Mouse (Mus musculus) heart, adult 9 months (tissue): Measurements from ENCODE around the gene Adcy9.

ENCODE experiments used
- DNase-seq, 2 experiments: peaks; one replicate each; pipeline ENCODE4 v3.0.0; 2022; ENCODE audit warnings: low spot score in 2 of 2

Gene Adcy9

DNA sequence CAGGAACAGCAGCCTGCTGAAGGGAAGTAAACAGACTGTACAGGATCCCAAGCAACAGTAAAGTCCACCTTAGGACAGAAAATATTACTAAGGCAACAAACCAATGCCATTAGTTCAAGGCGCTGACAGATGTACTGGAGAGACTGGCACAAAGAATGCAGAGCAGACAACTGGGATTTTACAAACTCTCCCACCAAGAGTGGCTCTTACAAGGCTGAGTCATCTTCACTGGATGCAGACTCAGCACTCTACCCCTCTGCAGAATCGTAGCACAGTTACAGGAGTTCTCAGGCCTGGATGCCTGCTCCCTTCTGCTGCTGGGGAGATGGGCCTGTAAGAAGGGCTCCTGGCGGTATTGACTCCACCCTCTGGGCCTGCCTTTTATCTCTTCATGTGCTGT, 99.4 kb downstream of the Adcy9 start:
- DNase-seq, result no peak

DNA sequence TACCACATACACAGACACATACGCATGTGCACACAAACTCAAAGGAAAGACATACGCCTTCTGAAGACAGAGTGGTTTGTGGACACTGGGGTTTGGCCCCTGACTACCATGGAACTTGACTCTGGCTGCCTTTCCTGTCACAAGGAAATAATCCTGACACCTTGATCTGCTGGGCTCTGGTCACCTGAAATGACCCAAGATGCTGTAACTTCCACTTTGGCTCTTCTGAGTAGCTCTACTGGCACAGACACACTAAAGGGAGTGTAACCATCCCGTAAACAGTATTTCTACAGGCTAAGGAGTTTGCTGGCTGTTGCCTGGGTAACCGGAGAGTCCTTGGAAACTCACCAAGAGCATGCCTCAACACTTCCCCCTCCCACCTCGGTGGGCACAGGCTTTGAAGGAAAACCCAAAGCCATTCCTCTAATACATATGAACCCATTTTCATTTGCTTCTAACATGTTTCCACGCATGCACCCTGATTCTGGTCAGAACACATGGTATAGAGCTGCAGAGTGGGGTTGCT, 102.2 kb downstream of the Adcy9 start:
- no peak for DNase-seq

DNA sequence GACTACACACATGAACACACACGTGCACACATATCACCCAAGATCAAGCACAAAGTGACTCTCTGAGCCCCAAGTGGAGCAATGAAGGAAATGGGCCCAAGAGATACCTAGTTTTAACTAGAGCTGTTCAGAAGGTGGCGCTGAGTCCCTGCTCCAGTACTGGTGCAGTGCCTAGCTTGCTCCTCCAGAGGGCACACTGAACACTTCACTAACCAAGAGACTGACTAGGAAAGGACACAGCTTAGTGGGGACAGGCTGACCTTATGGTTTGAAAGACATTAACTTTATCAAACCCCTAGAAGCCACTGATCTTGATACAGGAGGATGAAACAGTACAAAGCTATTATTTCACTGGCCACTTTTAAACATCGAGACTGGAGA, 104.2 kb downstream of the Adcy9 start:
- peak; percentile 68 to 89 for DNase-seq

DNA sequence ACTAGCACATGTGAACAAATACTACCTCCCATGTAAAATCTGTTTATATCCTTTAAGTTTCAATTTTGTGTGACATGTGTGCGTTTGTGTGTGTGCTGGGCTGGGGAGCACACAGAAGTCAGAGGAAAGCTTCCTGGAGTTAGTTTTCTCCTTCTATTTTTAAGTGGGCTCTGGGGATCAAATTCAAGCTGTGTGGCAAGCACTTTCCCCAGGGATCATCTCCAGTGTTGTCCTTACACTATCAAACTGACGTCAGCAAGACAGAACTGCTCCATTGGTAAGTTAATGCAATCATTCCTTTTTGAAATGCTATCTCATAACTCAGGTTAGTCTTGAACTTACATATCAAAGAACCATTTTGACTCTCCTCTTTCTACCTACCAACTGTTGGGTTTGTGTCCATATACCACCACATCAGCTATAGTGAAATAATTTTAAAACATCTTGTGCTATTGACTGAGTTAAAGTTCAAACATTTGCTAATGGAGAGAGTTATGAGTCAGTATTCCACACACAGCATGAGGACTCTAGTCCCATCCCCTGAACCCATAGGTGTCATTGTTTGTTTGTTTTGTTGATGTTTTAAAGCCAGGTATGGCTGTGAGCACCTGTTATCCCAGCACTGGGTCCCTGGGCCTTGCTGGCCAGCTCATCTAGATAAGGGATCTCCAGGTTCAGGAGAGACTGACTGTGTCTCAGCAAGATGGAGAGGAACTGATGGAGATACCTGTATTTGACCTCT, 104.8 kb downstream of the Adcy9 start:
- no peak for DNase-seq

DNA sequence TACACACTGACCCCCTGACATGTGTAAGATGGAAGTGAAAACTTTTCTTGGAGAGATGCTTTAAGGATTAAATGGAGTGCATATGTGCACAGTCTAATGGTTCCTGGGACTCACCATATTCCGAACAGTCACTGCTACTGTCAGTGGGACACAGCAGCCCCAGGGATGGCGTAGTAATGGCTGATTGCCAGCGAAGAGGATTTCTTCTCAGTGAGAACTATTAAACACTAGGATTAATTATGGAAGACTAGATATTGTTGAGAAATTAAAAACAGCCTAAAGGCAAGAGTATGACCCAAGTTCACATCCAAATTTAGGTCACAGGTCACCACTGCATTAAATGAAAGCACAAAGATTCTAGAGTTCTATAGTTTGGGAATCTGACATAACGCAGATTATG, 105.4 kb downstream of the Adcy9 start:
- no peak for DNase-seq

DNA sequence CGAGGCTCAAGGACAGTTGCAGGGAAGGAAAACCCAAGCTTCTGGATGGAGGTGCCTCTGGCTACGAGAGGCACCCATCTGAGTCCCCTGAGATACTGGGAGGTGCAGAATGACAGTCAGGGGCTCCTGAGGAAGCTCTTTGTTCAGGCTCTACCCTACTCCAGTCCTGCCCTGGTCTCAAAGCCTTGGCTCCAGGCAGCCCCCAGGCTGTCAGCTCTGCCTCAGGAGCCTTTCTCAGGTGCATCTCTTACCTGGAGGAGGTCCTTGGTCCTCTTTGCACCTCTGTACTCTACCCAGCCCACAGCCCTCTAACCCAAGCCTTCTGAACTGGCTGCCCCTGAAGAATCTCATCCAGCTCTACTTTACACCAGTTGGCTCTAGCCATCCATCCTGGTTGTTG, 108.3 kb downstream of the Adcy9 start:
- DNase-seq, result no peak

DNA sequence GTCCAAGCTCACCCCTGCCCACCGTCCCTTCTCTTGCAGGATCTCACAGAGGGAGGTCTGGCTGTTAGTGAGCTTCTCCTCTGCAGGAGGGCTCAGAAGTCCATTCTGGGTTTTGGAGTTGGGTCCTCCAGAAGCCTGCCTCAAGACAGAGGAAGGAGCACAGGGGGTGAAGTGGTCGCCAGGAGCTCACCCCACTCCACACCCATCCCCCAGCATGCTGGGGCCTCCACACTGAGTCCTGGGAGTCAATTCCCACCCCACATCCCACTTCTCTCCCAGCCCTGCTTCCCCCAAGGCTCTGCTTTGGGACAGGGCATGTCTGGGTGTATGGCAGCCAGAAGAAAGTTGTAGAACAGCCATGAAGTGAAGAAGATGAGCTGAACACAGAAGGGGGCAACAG, 108.7 kb downstream of the Adcy9 start:
- no peak for DNase-seq

DNA sequence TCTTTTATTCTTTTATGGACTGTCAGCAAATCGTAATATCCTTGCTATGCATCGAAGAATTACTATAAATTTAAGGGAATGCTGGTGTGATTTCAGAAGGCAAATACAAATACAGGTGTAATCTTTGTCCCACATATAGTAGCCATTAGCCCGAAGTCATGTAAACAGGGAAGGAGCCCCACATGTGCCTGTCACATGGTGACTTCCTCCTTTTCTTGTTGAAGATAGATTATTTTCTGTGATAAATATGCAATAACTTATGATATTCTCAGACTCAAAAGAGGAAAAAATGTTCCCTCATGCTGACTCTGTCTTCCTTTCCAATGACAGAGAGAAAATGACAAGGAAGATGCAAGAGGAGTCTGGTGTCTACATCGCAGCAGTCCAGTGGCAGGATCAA, 112.5 kb downstream of the Adcy9 start:
- no peak for DNase-seq

DNA sequence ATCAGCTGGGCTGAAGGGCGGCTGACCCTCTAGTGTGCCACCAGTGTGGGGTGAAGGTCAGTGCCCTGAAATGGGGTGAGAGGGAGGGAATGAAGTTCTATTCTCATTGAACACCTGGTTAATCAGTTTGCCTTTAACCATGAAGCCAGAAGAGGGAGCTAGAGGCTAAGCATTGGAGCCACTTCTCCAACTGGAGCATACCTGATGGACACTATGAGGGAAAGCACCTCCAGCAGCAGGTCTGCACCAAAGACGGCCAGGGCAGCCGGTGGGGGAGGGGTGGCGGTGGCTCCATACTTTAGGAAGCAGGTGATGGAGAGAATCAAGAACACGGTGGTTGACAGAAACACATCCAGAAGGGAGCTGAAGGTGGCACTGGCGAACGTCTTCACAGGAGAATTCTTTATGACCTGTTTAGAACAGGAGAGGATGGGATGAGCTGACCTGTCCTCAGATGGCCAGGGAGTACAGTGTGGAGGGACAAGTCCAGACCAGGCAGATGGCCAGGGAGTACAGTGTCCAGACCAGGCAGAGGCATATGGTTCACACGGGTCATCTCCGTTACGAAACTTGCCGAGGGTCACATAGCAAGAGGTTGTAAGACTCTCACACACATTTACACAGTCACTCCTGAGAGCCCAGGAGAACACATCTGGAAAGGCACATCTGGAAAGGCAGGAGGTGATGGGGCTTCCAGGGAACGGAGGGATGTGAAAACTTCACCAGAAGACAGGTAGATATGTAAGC, 115.9 kb downstream of the Adcy9 start:
- DNase-seq, result no peak

DNA sequence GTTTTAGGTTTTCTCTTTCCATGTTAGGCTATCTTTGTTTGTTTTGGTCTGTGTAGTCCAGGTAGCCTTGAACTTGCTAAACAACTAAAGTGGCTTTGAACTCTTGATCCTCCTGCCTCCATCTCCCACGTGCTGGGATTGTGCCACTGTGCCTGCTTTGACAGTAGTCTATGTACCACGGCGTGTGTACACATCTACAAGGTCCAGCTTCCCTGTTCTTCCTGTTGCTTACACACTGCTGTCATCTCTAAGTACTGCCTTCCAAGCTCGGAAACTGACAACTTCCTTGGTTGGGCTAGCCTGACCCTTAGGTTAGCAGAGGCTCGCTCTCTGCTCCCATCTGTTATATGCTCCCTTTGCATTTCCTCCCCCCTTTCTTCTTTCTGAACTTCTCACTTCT, 116.7 kb downstream of the Adcy9 start:
- no peak for DNase-seq

DNA sequence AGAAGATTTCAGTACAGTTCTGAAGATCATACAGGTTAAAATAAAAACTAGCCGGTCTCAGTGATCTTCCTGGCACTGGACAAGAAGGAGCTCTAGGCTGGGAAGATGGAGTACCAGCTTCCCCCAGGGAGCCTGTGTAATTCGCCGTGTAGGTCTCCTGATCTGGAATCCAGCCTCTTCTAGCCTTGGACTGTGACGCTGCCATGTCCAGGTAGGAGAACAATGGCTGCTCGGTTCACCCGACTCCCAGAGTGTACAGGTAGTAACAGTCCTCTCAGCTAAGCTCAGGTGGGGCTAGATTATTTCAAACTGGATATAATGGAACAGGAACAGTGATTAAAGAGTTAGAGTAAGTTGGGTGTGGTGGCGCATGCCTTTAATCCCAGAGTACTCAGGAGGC, 120.0 kb downstream of the Adcy9 start:
- DNase-seq, result no peak

DNA sequence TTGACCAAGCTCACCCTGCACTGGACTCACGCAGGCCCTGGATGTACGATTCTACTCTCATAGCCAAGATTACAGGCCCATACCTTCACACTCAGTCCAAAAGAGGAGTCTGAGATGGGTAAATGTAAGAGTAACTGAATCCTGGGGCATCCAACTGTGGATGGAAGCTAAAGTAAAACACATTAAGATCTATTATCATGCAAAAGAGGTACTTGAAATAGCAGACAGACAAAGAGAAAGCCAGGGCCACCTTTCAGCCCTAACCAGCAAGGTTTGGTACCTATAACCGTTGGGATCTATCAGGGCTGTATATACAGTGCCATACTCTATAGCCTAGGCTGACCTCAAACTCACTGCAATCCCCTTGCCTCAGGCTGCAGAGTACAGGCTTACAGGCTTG, 127.0 kb downstream of the Adcy9 start:
- DNase-seq, result no peak

DNA sequence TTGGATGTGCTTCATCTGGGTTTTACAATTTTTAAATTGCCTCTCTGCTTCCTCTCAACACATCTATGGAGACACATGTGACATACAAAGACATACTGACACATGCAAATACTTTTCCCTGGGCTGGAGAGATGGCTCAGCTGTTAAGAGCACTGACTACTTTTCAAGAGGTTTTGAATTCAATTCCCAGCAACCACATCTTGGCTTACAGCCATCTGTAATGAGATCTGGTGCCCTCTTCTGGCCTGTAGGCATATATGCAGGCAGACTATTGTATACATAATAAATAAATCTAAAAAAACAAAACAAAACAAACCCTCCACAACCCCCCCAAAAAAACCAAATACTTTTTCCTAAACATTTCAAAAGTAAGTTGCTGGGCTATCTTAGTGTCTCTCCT, 130.8 kb downstream of the Adcy9 start:
- peak in 1 of 2 experiments; percentile 32 for DNase-seq

DNA sequence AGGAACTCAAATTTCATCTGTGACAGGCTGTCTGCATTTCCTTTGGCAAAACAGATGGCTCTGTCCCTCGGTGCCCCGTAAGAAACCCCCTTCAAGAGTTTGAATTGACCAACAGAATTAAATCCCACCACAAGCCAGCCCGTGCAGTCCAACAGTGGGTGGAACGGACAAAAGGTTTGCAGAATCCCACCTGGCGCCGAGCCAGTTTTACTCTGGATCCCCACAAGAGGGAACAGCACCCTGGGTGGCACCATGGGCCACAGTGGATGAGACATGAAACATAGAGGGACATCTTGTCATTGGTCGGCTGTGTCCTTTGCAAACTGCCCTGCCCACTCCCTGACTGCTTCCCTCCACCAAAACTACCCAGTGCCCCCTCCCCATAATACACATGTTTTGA, 133.7 kb downstream of the Adcy9 start:
- DNase-seq, result no peak

DNA sequence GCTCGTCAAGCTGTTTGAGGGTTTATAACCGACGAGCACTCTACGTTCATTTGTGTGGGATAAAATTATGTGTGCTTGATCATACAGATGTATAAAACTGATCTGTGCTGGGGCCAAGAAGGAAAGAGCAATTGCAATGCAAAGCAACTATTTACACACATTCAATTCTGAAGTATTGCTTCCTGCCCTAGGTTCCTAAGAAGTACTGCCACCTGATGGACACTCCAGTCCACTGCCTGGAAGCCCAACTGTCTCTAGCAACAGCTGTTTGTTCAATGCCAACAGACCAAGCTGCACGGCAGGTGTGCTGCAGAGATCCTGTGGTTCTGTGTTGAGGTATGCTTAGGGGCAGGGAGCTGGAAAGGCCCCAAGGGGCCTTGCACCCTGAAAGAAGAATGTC, 135.0 kb downstream of the Adcy9 start:
- peak in 1 of 2 experiments; percentile 23 for DNase-seq

DNA sequence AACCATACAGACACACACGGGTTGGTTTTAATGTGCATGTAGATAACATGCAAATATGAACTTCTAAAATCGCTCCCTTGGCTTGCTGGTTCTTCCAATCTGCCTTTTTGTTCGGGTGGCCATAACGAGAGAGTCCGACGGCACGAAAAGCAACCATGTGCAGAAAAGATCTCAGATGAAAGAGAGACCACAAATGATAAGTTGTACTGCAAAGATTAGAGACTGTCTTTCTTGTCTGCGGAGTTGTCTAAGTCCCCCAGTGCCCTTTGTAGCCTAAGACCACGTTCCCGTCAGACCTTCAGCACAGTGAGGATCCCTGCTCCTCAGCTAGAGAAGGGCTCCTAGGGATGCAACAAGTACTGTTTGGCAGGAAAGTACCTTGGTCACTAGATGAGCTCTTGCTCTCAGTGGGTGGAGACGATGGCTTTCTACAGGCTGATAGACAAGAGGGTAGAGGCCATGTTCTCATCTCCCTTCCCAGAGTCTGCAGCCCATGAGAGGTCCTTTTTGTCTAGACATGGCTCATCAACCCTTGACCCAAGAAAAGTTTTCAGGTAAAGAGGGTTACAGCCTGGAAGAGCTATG, 136.9 kb downstream of the Adcy9 start:
- DNase-seq, result no peak

DNA sequence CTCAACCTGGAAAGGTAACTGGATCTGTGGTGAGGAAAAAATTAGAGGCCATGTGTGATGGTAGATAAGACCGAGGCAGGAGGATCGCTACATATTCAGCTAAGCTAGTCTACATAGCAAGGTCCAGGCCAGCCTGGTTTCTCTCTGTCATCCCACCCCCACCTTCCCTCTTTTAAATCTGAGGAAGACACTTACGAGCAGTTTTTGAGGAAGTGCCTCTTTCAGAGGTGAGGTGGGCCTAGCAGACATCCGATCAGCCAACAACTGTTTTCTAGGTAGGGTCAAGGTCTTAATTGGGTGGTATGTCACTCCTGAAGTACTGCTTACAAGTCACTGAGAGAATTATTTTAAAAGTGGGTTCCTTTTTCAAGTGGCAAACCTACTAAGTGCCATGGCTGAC, 138.8 kb downstream of the Adcy9 start:
- DNase-seq, result no peak

DNA sequence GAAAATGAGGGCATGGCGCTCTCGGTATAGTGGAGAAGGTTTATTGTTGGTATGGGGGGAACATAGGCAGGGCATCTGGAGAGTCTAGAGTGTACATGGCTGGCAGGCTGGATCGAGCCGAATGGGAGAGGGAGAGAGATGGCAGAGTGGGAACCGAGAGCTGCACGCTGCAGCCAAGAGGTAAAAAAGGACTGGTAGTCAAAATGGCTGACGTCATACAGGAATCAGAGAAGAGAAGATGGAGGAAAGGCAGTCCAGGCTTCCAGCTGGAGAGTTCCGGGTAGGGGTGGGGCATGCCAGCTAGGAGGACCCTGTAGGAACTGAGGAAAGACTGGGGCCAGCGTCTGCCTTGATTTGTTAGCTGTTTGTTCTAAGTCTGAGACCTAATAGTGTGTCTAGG, 139.3 kb downstream of the Adcy9 start:
- DNase-seq, result no peak

DNA sequence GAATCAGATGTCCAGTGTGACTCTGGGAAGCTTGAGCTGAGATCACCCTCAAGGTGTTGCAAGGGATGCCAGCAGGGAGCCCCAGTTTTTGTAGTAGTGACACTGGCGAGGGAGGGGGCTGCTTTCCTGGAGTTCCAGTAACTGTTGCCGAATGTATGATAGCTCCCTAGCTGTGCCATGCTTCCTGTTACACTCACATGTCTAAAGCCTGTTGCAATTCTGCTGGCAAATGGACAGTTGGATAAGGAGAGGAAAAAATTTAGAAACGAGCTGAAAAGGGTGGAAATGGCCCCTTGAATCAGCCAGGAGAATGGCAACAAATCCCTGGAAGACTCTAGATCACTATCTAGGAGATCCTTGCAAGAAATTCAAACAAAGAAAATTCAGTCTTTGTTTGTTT, 140.7 kb downstream of the Adcy9 start:
- no peak for DNase-seq

DNA sequence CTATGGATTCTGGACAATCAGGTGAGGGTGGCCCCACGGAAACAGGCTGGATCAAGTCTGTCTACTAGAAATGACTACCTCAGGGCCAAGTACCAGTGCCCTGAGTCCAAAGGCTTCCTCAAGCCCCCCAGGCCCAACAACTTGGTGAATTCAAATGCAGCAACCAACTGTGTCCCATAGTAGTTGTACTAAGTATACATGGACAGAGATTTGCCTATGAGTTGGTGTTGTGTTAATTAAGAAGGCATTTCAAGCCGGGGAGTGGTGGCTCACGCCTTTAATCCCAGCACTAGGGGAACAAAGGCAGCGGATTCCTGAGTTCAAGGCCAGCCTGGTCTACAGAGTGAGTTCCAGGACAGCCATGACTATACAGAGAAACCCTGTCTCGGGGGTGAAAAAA, 143.7 kb downstream of the Adcy9 start:
- DNase-seq, result no peak

DNA sequence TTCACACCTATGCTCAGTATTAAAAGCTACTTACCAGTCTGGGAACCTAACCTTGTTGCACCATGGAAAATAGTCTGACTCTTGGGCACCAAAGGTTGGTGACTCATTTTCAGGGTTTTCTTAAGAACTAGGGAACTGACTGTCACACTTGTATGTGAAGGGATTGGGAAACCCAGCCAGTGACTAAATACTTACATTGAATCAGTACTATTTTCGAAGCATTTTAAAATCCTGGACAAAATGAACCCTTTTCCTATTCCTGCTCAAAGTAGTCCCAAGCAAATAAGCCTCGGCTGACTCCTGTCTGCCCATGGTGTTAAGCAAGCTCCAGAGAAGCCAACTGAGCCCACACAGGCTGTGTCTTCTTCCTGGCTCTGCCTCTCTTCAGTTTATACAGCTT, 144.1 kb downstream of the Adcy9 start:
- no peak for DNase-seq

DNA sequence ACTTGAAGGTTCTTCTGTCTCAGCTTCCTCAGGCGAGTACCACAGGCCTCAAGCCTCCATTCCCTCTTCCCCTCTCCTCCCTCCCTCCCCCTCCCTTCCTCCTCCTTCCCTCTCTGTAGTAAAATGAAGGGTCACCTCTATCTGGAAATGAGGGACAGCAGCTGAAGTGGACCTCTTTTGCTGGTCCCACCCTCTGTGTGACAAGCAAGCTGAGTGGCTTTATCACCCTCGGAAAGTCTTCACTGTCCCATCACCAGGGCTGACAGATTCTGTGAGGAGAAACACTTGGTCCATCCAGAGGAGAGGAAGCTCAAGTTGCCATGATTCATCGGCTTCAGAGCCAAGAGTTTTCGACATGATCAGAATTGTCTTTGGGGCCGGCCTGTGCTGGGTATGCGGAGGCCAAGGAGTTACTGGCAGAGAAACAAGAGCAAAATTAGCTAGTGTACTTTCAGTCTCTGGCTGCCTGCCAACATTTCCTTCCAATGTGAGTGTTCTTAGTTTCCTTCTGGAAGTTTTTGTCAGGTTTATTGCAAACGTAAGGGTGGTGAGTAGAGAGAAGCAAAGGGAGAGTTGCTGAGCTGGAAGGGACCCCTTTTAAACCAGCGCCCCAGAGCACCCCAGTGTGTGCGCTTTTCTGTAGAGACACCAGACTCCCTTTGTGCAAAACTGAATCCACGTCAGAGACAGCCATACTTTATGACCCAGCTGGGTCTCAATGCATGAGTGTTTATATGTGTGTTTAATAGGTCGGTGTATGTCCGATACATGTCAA, 146.4 kb downstream of the Adcy9 start:
- DNase-seq, result peak; percentile 86 to 89
